Mouse (Mus musculus) hindlimb bud, embryonic 11.5 days (tissue): Measurements from ENCODE around the gene Kcnip1.
A peak's percentile ranks its signal among the peaks of the same experiment; 100 is the strongest.

ENCODE experiments used
- DNase-seq: peaks from one replicate; pipeline ENCODE4 v3.0.0-alpha.2; 2012; ENCODE audit warnings: low read depth, low spot score; ENCODE audit errors: extremely low spot score

The Kcnip1 gene

GRCm38 (mm10) chr11:33772043-33772442, 220.9 kb downstream of the Kcnip1 start:
- DNase-seq = no peak

- DNase-seq = no peak
Observed at GRCm38 (mm10) chr11:33766976-33767938, 225.7 kb downstream of the Kcnip1 start.

GRCm38 (mm10) chr11:33761201-33761755, 231.7 kb downstream of the Kcnip1 start:
- DNase-seq = no peak

- DNase-seq = no peak
Observed at GRCm38 (mm10) chr11:33756624-33757023, 236.3 kb downstream of the Kcnip1 start.

- peak; percentile 12 for DNase-seq
Observed at GRCm38 (mm10) chr11:33752431-33752873, 240.5 kb downstream of the Kcnip1 start.

GRCm38 (mm10) chr11:33751503-33751902, 241.4 kb downstream of the Kcnip1 start:
- DNase-seq = no peak

GRCm38 (mm10) chr11:33749979-33750378, 243.0 kb downstream of the Kcnip1 start:
- DNase-seq = no peak

- no peak for DNase-seq
Observed at GRCm38 (mm10) chr11:33749408-33749807, 243.5 kb downstream of the Kcnip1 start.

GRCm38 (mm10) chr11:33748754-33749153, 244.2 kb downstream of the Kcnip1 start:
- DNase-seq = no peak

- DNase-seq = no peak
Observed at GRCm38 (mm10) chr11:33747402-33747955, 245.5 kb downstream of the Kcnip1 start.

GRCm38 (mm10) chr11:33746402-33746801, 246.6 kb downstream of the Kcnip1 start:
- no peak for DNase-seq

GRCm38 (mm10) chr11:33745821-33746329, 247.1 kb downstream of the Kcnip1 start:
- DNase-seq = no peak

GRCm38 (mm10) chr11:33744429-33744828, 248.5 kb downstream of the Kcnip1 start:
- DNase-seq = no peak

GRCm38 (mm10) chr11:33740187-33740586, 252.8 kb downstream of the Kcnip1 start:
- no peak for DNase-seq

- DNase-seq = no peak
Observed at GRCm38 (mm10) chr11:33736426-33736825, 256.5 kb downstream of the Kcnip1 start.

- peak; percentile 68 for DNase-seq
Observed at GRCm38 (mm10) chr11:33733269-33733668, 259.7 kb downstream of the Kcnip1 start.

- no peak for DNase-seq
Observed at GRCm38 (mm10) chr11:33732358-33732757, 260.6 kb downstream of the Kcnip1 start.

GRCm38 (mm10) chr11:33721297-33721696, 271.7 kb downstream of the Kcnip1 start:
- DNase-seq = peak; percentile 20

- DNase-seq = no peak
Observed at GRCm38 (mm10) chr11:33706777-33707176, 286.2 kb downstream of the Kcnip1 start.

- no peak for DNase-seq
Observed at GRCm38 (mm10) chr11:33701958-33702459, 290.9 kb downstream of the Kcnip1 start.

GRCm38 (mm10) chr11:33701236-33701957, 291.6 kb downstream of the Kcnip1 start:
- no peak for DNase-seq
